Mouse (Mus musculus) cerebellum, postnatal 10 days (tissue): ENCODE results near the gene Cckar.
A peak's percentile ranks its signal among the peaks of the same experiment; 100 is the strongest.

Experiments used
- DNase-seq, 2 experiments: peaks; one replicate each; pipeline ENCODE4 v3.0.0; 2021; ENCODE audit warnings: mixed read lengths in 2 of 2

Cckar gene

DNA sequence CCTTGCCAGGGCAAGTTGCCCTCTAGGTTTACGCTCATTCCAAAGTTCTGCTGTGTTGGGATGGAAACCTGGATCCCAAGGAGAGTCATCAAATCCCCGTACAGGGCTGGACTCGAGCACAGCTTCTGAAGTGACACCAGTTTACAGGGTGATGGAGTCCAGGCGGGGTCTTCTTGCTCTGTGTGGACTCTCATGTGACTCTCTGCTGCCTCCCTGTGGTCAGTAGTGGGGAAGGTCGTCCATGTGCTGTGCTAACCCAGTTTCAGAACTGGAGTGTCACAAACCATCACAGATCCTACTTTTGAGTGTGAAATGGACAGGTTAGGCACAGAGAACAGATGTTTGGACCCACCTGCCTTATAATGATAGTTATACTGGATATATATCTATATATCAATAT lies 35.2 kb downstream of the Cckar start:
- peak; percentile 90 to 92 for DNase-seq

DNA sequence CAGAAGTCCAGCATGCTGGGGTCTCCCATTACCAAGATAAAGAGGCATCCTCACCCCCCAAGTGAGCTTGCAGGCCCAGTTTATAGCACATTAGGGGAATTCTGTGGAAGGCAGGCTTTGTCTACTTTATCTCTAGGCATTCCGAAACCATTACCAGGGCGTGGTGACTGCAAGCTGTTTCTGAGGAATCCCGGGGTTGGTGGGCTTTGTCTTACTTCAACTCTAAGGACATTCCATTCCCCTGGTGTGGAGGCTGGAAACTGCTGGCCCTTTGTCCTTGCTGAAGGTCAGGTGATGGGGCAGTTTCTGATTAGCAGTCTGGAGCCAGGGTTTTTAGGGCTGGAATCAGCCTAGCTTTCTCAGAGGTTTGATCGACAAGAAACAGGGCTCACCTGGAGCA lies 36.0 kb downstream of the Cckar start:
- no peak for DNase-seq

DNA sequence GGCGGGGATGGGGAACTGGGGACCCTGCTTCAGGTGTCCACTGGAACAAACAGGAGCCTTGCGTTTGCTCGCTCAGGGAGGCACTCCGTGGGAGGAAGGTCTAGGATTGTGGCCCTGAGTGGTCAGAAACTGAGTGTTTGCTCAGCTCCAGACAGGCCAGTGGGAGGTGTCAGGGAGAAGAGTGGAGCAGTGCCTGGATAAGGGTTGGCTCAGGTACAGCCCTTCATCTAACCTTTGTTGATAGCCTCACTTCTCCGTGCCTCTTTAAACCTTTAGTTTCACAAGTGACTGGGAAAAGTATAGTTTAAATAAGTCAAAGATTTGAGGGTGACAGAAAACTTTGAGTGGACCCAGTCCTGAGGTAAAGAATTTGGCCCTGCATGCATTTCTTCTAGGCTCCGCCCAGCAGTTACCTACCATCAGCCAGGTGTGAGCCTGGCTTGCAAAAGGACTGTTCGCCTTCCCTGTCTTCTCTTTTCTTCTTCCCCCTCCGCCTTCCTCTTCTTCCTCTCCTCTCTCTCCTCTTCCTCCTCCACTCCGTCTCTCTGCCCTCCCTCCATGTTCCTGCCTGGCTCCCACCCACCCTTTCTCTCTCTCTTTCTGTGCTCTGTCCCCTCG lies 37.1 kb downstream of the Cckar start:
- DNase-seq: no peak

DNA sequence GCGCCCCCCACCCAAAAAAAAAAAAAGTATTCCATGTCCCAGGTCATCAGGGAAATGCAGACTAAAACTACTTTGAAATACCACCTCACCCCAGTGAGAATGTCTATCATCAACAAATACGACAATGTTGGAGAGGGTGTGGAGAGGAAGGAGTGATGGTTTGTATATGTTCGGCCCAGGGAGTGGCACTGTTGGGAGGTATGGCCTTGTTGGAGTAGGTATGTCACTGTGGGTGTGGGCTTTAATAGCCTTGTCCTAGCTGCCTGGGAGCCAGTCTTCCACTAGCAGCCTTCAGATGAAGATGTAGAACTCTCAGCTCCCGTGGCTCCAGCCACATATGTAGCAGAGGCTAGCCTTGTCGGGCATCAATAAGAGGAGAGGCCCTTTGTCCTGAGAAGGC lies 39.5 kb downstream of the Cckar start:
- no peak for DNase-seq

DNA sequence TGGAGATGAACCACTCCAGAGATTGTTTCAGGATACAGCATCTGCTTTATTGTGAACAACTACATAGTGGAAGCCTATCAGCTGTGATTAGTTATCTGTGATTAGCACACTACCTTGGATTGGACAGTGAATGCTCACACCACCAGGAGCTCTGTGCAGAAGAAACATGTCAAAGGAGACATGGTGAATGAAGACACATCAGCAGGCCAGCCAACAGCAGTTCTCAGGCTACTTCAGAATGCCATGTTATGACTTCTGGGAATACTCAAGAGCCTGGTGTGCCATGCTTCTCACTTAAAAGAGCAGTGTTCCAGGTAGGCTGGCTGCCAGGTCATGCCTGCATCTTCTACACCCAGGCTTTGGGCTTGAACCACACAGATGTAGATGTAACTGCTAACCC lies 43.8 kb downstream of the Cckar start:
- DNase-seq: no peak

DNA sequence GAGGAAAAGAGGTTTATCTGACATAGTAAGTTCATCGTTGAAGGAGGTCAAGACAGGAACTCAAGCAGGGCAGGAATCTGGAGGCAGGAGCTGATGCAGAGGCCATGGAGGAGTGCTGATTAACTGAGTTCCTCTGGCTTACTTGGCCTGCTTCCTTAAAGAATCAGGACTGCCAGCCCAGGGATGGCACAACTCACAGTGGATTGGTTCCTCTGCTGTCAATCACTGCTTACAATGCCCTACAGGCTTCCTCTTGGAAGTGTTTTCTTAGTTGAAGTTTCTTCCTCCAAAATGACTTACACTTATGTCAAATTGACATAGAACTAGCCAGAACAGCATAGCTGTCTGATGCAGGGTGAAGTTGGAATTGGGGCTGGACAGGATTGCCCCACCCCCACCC lies 45.1 kb downstream of the Cckar start:
- DNase-seq: no peak

DNA sequence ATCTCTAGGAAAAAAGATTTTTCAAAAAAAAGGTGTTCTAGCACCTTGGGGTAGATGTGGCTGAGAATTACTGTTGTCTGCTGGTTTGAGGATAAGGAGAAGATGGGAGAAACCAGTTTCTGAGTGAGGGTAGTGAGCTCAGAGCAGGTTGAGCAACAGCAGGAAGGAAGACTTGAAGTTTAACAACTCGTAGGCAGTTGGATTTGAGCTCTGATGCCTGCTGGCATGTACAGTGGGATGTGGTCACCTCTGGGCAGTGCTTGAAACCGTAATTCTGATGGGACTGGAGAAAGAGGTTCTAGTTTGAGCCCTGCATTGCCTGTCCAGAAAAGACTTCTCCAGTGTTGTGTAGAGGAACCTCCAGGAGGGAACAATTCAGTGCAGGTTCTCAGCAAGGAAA lies 46.0 kb downstream of the Cckar start:
- no peak for DNase-seq

DNA sequence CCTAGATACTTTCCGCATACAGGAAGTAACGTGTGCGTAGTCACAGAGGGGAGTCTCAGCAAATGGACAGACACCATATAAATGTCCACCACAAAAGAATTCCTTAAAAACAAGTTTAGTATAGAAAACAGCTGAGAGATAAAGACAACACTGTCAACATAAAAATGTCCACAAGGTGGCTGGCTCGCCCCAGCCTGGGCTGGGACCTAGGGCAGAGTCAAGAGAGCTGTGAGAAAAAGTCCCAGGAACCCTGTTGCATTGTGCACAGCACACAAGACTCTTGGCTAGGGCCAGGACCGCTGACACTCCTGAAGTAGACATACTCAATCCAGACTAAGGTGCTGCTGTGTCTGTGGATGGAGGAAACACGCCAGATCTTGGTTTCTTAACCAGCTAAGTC lies 49.6 kb downstream of the Cckar start:
- DNase-seq: peak; percentile 50 to 59

DNA sequence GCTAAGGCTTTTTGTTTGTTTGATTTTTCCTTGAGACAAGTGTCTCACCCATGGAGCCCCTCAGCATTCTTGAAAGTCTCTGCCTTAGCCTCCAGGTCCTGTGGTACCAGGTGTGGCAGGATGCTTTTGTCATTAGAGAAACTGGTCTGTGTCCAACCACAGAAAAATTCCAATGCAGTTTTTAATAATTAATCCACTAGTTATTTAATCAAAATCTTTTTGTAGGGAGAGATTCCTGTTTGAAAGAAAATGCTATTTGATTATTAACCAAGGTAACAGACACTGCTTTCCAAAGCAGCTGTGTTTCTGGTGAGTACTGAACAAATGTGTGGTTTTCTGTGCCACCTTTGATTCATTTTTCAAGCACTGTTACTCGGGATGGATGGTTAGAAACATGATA lies 50.9 kb downstream of the Cckar start:
- no peak for DNase-seq
